Mouse (Mus musculus) lung, postnatal 0 days (tissue): ENCODE data around the gene Gas2l1.

Experiments used
- CTCF ChIP-seq: IDR thresholded peaks from 2 replicates; pipeline ENCODE4 v1.5.1; 2016; ENCODE audit warnings: antibody characterized with exemption, mild to moderate bottlenecking
- EP300 ChIP-seq: IDR thresholded peaks from 2 replicates; pipeline ENCODE4 v1.6.1; 2016; ENCODE audit warnings: antibody characterized with exemption, mild to moderate bottlenecking, control low read depth

DNA sequence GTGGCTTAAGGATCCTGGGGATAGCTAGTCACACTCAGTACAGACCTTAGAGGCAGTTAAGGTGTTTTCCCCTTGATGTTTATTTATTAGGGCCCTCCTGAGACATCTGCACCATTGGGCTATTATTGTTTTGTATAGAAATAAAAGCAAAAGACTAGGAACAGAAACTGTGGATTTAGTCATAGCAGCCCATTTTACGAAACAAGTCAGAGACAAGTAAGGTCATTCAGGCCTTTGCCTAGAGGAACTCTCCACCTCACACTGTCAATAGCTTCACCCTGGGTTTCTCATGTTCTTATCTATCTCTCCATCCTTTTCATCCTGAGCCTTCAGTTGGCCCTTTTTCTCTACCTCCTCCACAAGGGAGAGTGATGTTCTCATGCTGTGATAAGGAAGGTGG is 40.0 kb downstream of the Gas2l1 start:
- TF ChIP-seq CTCF: no peak
- no peak for TF ChIP-seq EP300
